Mouse (Mus musculus) bone marrow, adult 2 months (tissue): Measurements from ENCODE around the gene Avpi1.

Experiments used
- CTCF ChIP-seq: fragments of 200-500 bp; IDR thresholded peaks from 2 replicates; pipeline ENCODE4 v1.5.1; 2011; ENCODE audit warnings: low read length, control low read depth; ENCODE audit not compliant: control insufficient read depth, insufficient read depth
- POLR2A ChIP-seq: fragments of 200-500 bp; IDR thresholded peaks from 2 replicates; pipeline ENCODE4 v1.6.1; 2011; ENCODE audit warnings: low read depth, mild to moderate bottlenecking, control low read depth, low read length, borderline replicate concordance; ENCODE audit not compliant: control insufficient read depth

GRCm38 (mm10) chr19:42166130-42166529 is 37.3 kb upstream of the Avpi1 start:
- TF ChIP-seq CTCF, result peak; percentile 97
- no peak for TF ChIP-seq POLR2A
